Comparison of ENCODE assay signal across 24 mouse cellular contexts in the genomic region with DNA sequence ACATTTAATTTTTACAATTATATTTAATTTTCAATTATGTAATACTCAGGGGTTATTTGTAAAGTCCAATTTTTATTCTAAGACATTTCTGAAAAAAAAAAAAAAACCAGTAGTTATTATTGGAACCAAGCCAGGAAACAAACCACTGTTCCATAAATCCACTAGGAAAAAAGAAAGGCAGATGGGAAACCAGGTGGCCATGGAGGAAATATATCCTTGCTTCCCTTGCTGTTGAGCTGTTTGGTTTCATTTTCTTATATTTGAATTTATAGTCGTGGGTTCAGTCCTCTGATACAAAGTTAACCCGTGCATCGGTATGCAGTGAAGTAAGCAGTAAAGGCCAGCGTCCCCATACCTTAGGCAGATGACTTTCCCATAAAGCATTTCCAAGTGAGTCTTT.
DNase-seq lines count a peak whose midpoint lies in the region; ATAC-seq and TF ChIP-seq lines count a peak whose summit lies in the region.
"Had no signal": no experiment of that assay in that cellular context is flagged by ENCODE, and none has a peak within 500 bp of the region (broad histone marks: within the 10 kb centered on the region; RNA-seq: fewer than 3 reads in every experiment).

No protein-coding gene starts in this region.

- no peak for ATAC-seq in forebrain, embryonic 14.5 days
- no peak for ATAC-seq in forebrain, embryonic 12.5 days (ENCODE audit: low FRiP score)
- ATAC-seq: activated CD4-positive, CD25-positive, alpha-beta regulatory T cell, adult 4 months had no signal

- H3K36me3 ChIP-seq in forebrain, embryonic 14.5 days (ENCODE audit: control insufficient read depth, insufficient read depth, low read length): no peaks in the 10 kb centered on the region
- H3K36me3 ChIP-seq in forebrain, embryonic 12.5 days (replicated peaks): no peaks in the 10 kb centered on the region
- H3K36me3 ChIP-seq: embryonic facial prominence, embryonic 10.5 days; G1E; hindbrain, embryonic 13.5 days; limb, embryonic 13.5 days; lung, embryonic 15.5 days; midbrain, embryonic 10.5 days had no signal

- DNase-seq in forebrain, embryonic 14.5 days (ENCODE audit: low spot score): peak; percentile 70
- DNase-seq in layer of hippocampus, adult 11-12 months (ENCODE audit: low spot score): peak; percentile 46
- no peak for DNase-seq in layer of hippocampus, adult 9-10 months (ENCODE audit: low spot score)
- peak; percentile 63 for DNase-seq in brain, embryonic 14.5 days (ENCODE audit: low read depth)
- peak; percentile 74 for DNase-seq in cerebellum, adult 9-11 months
- no peak for DNase-seq in c-Kit-positive CD71-positive TER-119-positive erythroid progenitor cells, embryonic 14.5 days (ENCODE audit: low spot score)
- DNase-seq: adrenal gland, postnatal 10 days; gastrocnemius, adult 2 months; heart, postnatal 14 days; kidney, adult 9 months; right cerebral cortex, adult 18-20 months; thymus, postnatal 14 days had no signal

- H3K27me3 ChIP-seq in forebrain, embryonic 14.5 days (replicated peaks; ENCODE audit: control insufficient read depth, insufficient read depth, low read length): no peaks in the 10 kb centered on the region
- no peaks in the 10 kb centered on the region for H3K27me3 ChIP-seq in forebrain, embryonic 12.5 days
- H3K27me3 ChIP-seq: hindbrain, embryonic 13.5 days; limb, embryonic 13.5 days; lung, embryonic 15.5 days had no signal

- TF ChIP-seq CTCF in brain, embryonic 14.5 days (IDR thresholded peaks at IDR 0.05; ENCODE audit: borderline replicate concordance, extremely low read depth, insufficient read depth, insufficient read length): no peak

- no peak overlapping the region for H3K4me2 ChIP-seq in forebrain, embryonic 14.5 days (ENCODE audit: low read length)
- no peak overlapping the region for H3K4me2 ChIP-seq in forebrain, embryonic 12.5 days
- H3K4me2 ChIP-seq: heart, embryonic 11.5 days; hindbrain, embryonic 13.5 days; limb, embryonic 13.5 days; lung, embryonic 15.5 days had no signal

- H3K4me1 ChIP-seq in forebrain, embryonic 14.5 days (ENCODE audit: control insufficient read depth, insufficient read depth, low read length): no peaks in the 10 kb centered on the region
- no peaks in the 10 kb centered on the region for H3K4me1 ChIP-seq in forebrain, embryonic 12.5 days
- H3K4me1 ChIP-seq: embryonic facial prominence, embryonic 10.5 days; hindbrain, embryonic 13.5 days; lung, embryonic 15.5 days; midbrain, embryonic 10.5 days had no signal

- H3K4me3 ChIP-seq in forebrain, embryonic 14.5 days (ENCODE audit: low read depth, low read length): no peak overlapping the region
- H3K4me3 ChIP-seq in forebrain, embryonic 12.5 days (replicated peaks): no peak overlapping the region
- H3K4me3 ChIP-seq: embryonic facial prominence, embryonic 10.5 days; gastrocnemius, adult 2 months; hindbrain, embryonic 13.5 days; limb, embryonic 13.5 days; lung, embryonic 15.5 days; midbrain, embryonic 10.5 days had no signal

- no peak for TF ChIP-seq POLR2A in brain, embryonic 14.5 days (IDR thresholded peaks at IDR 0.05; ENCODE audit: borderline replicate concordance, extremely low read depth, insufficient read depth, insufficient read length, poor library complexity, severe bottlenecking)

- no peak overlapping the region for H3K9ac ChIP-seq in forebrain, embryonic 14.5 days (ENCODE audit: low read length)
- no peak overlapping the region for H3K9ac ChIP-seq in forebrain, embryonic 12.5 days
- H3K9ac ChIP-seq: hindbrain, embryonic 13.5 days; limb, embryonic 13.5 days; liver, embryonic 14.5 days; lung, embryonic 15.5 days had no signal

- 0 out of 2 replicates have a peak overlapping the region, but pooled peaks have one; percentile 36 for H3K27ac ChIP-seq in forebrain, embryonic 14.5 days (ENCODE audit: low read depth, low read length)
- no peak overlapping the region for H3K27ac ChIP-seq in forebrain, embryonic 12.5 days
- H3K27ac ChIP-seq: embryonic facial prominence, embryonic 10.5 days; gastrocnemius, adult 2 months; hindbrain, embryonic 13.5 days; limb, embryonic 13.5 days; liver, embryonic 14.5 days; lung, embryonic 15.5 days; macrophage; midbrain, embryonic 10.5 days; stomach, postnatal 0 days had no signal

- WGBS in forebrain, embryonic 14.5 days: 91% methylated on average over 4 of the region's 4 CpGs
- WGBS in forebrain, embryonic 12.5 days: 93% methylated on average over 4 of the region's 4 CpGs

- no peaks in the 10 kb centered on the region for H3K9me3 ChIP-seq in forebrain, embryonic 14.5 days (replicated peaks; ENCODE audit: control insufficient read depth, low read length)
- H3K9me3 ChIP-seq in forebrain, embryonic 12.5 days: no peaks in the 10 kb centered on the region
- H3K9me3 ChIP-seq: embryonic facial prominence, embryonic 10.5 days; G1E; hindbrain, embryonic 13.5 days; limb, embryonic 13.5 days; lung, embryonic 15.5 days; midbrain, embryonic 10.5 days had no signal

Comparison
In these comparisons a context has a peak if more than half of its experiments do, and no peak if none do; other contexts are left out.
1. DNase-seq: peak in forebrain, embryonic 14.5 days (single experiment), layer of hippocampus, adult 11-12 months (single experiment), brain, embryonic 14.5 days (single experiment) and cerebellum, adult 9-11 months (single experiment); none in layer of hippocampus, adult 9-10 months (single experiment) and c-Kit-positive CD71-positive TER-119-positive erythroid progenitor cells, embryonic 14.5 days (single experiment).